Mouse (Mus musculus): ENCODE data around the gene Hus1b.

The Hus1b gene

GRCm38 (mm10) chr13:30949181-30949580, 1.6 kb upstream of the Hus1b start:
- DNase-seq (ENCODE audit: low spot score) = no peak

GRCm38 (mm10) chr13:30947129-30947528, 430 bp downstream of the Hus1b start:
- no peak for DNase-seq (ENCODE audit: low spot score)

GRCm38 (mm10) chr13:30945788-30946187, 1.8 kb downstream of the Hus1b start:
- no peak for DNase-seq (ENCODE audit: low spot score)

- peak; percentile 30 for DNase-seq (ENCODE audit: low spot score)
Measured at GRCm38 (mm10) chr13:30932972-30933371, 14.6 kb downstream of the Hus1b start.

- DNase-seq (ENCODE audit: low spot score) = no peak
Measured at GRCm38 (mm10) chr13:30931613-30932012, 15.9 kb downstream of the Hus1b start.

- no peak for DNase-seq (ENCODE audit: low spot score)
Measured at GRCm38 (mm10) chr13:30929119-30929518, 18.4 kb downstream of the Hus1b start.

GRCm38 (mm10) chr13:30924269-30924668, 23.3 kb downstream of the Hus1b start:
- no peak for DNase-seq (ENCODE audit: low spot score)

GRCm38 (mm10) chr13:30921914-30922313, 25.6 kb downstream of the Hus1b start:
- DNase-seq (ENCODE audit: low spot score) = no peak

GRCm38 (mm10) chr13:30913757-30914156, 33.8 kb downstream of the Hus1b start:
- no peak for DNase-seq (ENCODE audit: low spot score)

- no peak for DNase-seq (ENCODE audit: low spot score)
Measured at GRCm38 (mm10) chr13:30913028-30913427, 34.5 kb downstream of the Hus1b start.

GRCm38 (mm10) chr13:30911931-30912625, 35.5 kb downstream of the Hus1b start:
- DNase-seq (ENCODE audit: low spot score) = no peak

GRCm38 (mm10) chr13:30910889-30911288, 36.7 kb downstream of the Hus1b start:
- DNase-seq (ENCODE audit: low spot score) = no peak

GRCm38 (mm10) chr13:30902286-30902685, 45.3 kb downstream of the Hus1b start:
- DNase-seq (ENCODE audit: low spot score) = peak; percentile 13

GRCm38 (mm10) chr13:30901387-30902041, 46.0 kb downstream of the Hus1b start:
- peak; percentile 54 for DNase-seq (ENCODE audit: low spot score)
